Mouse (Mus musculus) MEL (cell line): ENCODE measurements at regions not wholly inside any gene's neighbourhood (a gene's known extent, or its start where the extent isn't known, plus 50 kb on each side); places are given as distances from the start of the nearest gene placed in this dataset.

Source experiments
- DNase-seq: peaks from one replicate; pipeline ENCODE4 v3.0.0; 2011; ENCODE audit warnings: low read depth, low spot score
- H3K27ac ChIP-seq: 2 replicates; pipeline ENCODE4 v1.5.1; 2012; ENCODE audit warnings: low read depth, mild to moderate bottlenecking, control low read depth, low read length, moderate library complexity; ENCODE audit not compliant: control insufficient read depth
- H3K27me3 ChIP-seq, 2 experiments: fragments of 150-350 bp in 1 of 2; sonication (generic) in 1 of 2; 2 replicates each; pipeline ENCODE4 v1.6.1; 2012; ENCODE audit warnings: low read length in 2 of 2, mild to moderate bottlenecking in 2 of 2, improper control_type of control experiment in 1 of 2, moderate library complexity in 1 of 2; ENCODE audit not compliant: insufficient read depth in 2 of 2, control insufficient read depth in 1 of 2
- H3K36me3 ChIP-seq, 2 experiments: 2 replicates each; pipeline ENCODE4 v1.6.1; 2012 to 2014; ENCODE audit warnings: low read length in 2 of 2, improper control_type of control experiment in 1 of 2, inconsistent platforms in 1 of 2, mild to moderate bottlenecking in 1 of 2; ENCODE audit not compliant: insufficient read depth in 2 of 2, control insufficient read depth in 1 of 2
- H3K4me1 ChIP-seq, 2 experiments: fragments of 150-350 bp in 1 of 2; sonication (generic) in 1 of 2; 2 replicates each; pipeline ENCODE4 v1.6.1; 2012; ENCODE audit warnings: low read length in 2 of 2, improper control_type of control experiment in 1 of 2, mild to moderate bottlenecking in 1 of 2; ENCODE audit not compliant: insufficient read depth in 2 of 2, control insufficient read depth in 1 of 2
- H3K4me3 ChIP-seq, 2 experiments: fragments of 150-350 bp in 1 of 2; sonication (generic) in 1 of 2; 2 replicates each; pipeline ENCODE4 v1.5.1; 2012; ENCODE audit warnings: low read depth in 2 of 2, low read length in 2 of 2, mild to moderate bottlenecking in 2 of 2, moderate library complexity in 2 of 2, control low read depth in 1 of 2, improper control_type of control experiment in 1 of 2; ENCODE audit not compliant: control insufficient read depth in 1 of 2, insufficient read depth in 1 of 2
- H3K79me2 ChIP-seq: 2 replicates; pipeline ENCODE4 v1.6.1; 2012; ENCODE audit warnings: mild to moderate bottlenecking, low read length, moderate library complexity; ENCODE audit not compliant: control insufficient read depth, poor library complexity, insufficient read depth
- H3K9ac ChIP-seq: 2 replicates; pipeline ENCODE4 v1.6.1; 2012; ENCODE audit warnings: low read depth, mild to moderate bottlenecking, control low read depth, low read length, moderate library complexity; ENCODE audit not compliant: control insufficient read depth, poor library complexity, severe bottlenecking
- H3K9me3 ChIP-seq: fragments of 150-350 bp; sonication (generic); replicated peaks from 2 replicates; pipeline ENCODE4 v1.6.1; 2012; ENCODE audit warnings: mild to moderate bottlenecking, low read length, improper control_type of control experiment, moderate library complexity; ENCODE audit not compliant: insufficient read depth
- CHD2 ChIP-seq: IDR thresholded peaks from 2 replicates; pipeline ENCODE4 v1.6.1; 2011; ENCODE audit warnings: low read length, improper control_type of control experiment
- E2F4 ChIP-seq: IDR thresholded peaks from 2 replicates; pipeline ENCODE4 v1.6.1; 2011; ENCODE audit warnings: low read depth, low read length, improper control_type of control experiment, borderline replicate concordance
- EP300 ChIP-seq, 2 experiments: IDR thresholded peaks; 2 replicates each; pipeline ENCODE4 v1.6.1; 2011; ENCODE audit warnings: improper control_type of control experiment in 2 of 2, low read length in 2 of 2, low read depth in 1 of 2, mild to moderate bottlenecking in 1 of 2
- ETS1 ChIP-seq: IDR thresholded peaks from 2 replicates; pipeline ENCODE4 v1.6.1; 2012; ENCODE audit warnings: low read depth, mild to moderate bottlenecking, inconsistent platforms, low read length, improper control_type of control experiment, moderate library complexity
- GABPA ChIP-seq: IDR thresholded peaks from 2 replicates; pipeline ENCODE4 v1.6.1; 2012; ENCODE audit warnings: low read depth, mild to moderate bottlenecking, inconsistent platforms, low read length, improper control_type of control experiment, moderate library complexity
- HCFC1 ChIP-seq: IDR thresholded peaks from 2 replicates; pipeline ENCODE4 v1.6.1; 2012; ENCODE audit warnings: low read depth, mild to moderate bottlenecking, inconsistent platforms, low read length, improper control_type of control experiment, moderate library complexity
- JUND ChIP-seq: IDR thresholded peaks from 2 replicates; pipeline ENCODE4 v1.6.1; 2011; ENCODE audit warnings: low read depth, mild to moderate bottlenecking, improper control_type of control experiment, low read length
- MAX ChIP-seq: IDR thresholded peaks from 2 replicates; pipeline ENCODE4 v1.6.1; 2011; ENCODE audit warnings: low read length, improper control_type of control experiment
- MEF2A ChIP-seq: IDR thresholded peaks from 2 replicates; pipeline ENCODE4 v1.6.1; 2014; ENCODE audit warnings: low read depth, mild to moderate bottlenecking, inconsistent platforms, low read length, improper control_type of control experiment; ENCODE audit not compliant: poor library complexity, insufficient replicate concordance, severe bottlenecking; ENCODE audit errors: extremely low read depth
- MXI1 ChIP-seq: IDR thresholded peaks from 2 replicates; pipeline ENCODE4 v1.6.1; 2011; ENCODE audit warnings: mild to moderate bottlenecking, low read depth, low read length, improper control_type of control experiment
- NRF1 ChIP-seq: IDR thresholded peaks from 2 replicates; pipeline ENCODE4 v1.6.1; 2014; ENCODE audit warnings: low read depth, mild to moderate bottlenecking, inconsistent platforms, low read length, improper control_type of control experiment, moderate library complexity; ENCODE audit not compliant: poor library complexity, insufficient read depth, severe bottlenecking
- POLR2AphosphoS2 ChIP-seq: IDR thresholded peaks from 2 replicates; pipeline ENCODE4 v1.6.1; 2011; ENCODE audit warnings: low read length, improper control_type of control experiment
- POLR2AphosphoS5 ChIP-seq: IDR thresholded peaks from 2 replicates; pipeline ENCODE4 v1.6.1; 2012; ENCODE audit warnings: low read depth, borderline replicate concordance, mild to moderate bottlenecking, inconsistent platforms, low read length, moderate library complexity, mixed read lengths
- RAD21 ChIP-seq: IDR thresholded peaks from 2 replicates; pipeline ENCODE4 v1.6.1; 2011; ENCODE audit warnings: mild to moderate bottlenecking, low read depth, low read length, improper control_type of control experiment
- SMC3 ChIP-seq: IDR thresholded peaks from 2 replicates; pipeline ENCODE4 v1.6.1; 2011; ENCODE audit warnings: low read depth, low read length, improper control_type of control experiment
- TAL1 ChIP-seq: IDR thresholded peaks from 2 replicates; pipeline ENCODE4 v1.6.1; 2012; ENCODE audit warnings: mild to moderate bottlenecking, inconsistent platforms, low read length, moderate library complexity, mixed read lengths
- ZMIZ1 ChIP-seq: IDR thresholded peaks from 2 replicates; pipeline ENCODE4 v1.6.1; 2012; ENCODE audit warnings: low read depth, mild to moderate bottlenecking, inconsistent platforms, low read length, improper control_type of control experiment, moderate library complexity

DNA sequence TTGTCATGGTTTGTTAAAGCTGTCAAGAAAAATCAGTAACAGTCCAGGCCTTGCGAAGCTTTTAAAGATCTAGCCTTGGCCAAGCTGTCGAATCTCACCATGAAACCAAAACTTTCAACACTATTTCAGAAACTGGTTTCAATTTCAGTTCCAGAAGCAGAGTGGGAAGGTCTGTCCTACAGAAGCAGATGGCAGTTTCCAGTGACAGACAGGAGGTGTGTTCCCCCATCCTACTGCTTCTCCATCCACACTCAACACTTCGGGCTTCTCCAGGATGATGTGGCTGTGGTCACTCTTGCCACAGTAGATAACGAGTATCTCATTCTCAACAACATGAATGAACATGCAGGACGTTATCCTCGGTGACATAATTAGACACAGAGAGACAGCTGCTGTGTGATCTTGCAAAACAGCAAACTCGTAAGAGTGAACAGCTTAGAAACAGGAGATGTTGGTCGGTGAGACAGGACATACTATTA lies 147.6 kb upstream of the Cdyl start:
- no peak for TF ChIP-seq HCFC1
- no peak for TF ChIP-seq MAX
- no peak for TF ChIP-seq E2F4
- TF ChIP-seq ZMIZ1 = no peak
- TF ChIP-seq POLR2AphosphoS2 = no peak
- no peak for TF ChIP-seq GABPA
- no peak for TF ChIP-seq NRF1
- no peak for TF ChIP-seq TAL1
- TF ChIP-seq SMC3 = no peak
- no peak for TF ChIP-seq ETS1
- no peaks in the 10 kb centered on the region for H3K79me2 ChIP-seq
- no peaks in the 10 kb centered on the region for H3K36me3 ChIP-seq
- H3K27me3 ChIP-seq = no peaks in the 10 kb centered on the region; a peak in 1 of 4 replicates
- DNase-seq = no peak
- H3K9me3 ChIP-seq = no peaks in the 10 kb centered on the region
- no peaks in the 10 kb centered on the region for H3K4me1 ChIP-seq
- H3K9ac ChIP-seq = no peak overlapping the region
- H3K4me3 ChIP-seq = no peak overlapping the region
- H3K27ac ChIP-seq = no peak overlapping the region

DNA sequence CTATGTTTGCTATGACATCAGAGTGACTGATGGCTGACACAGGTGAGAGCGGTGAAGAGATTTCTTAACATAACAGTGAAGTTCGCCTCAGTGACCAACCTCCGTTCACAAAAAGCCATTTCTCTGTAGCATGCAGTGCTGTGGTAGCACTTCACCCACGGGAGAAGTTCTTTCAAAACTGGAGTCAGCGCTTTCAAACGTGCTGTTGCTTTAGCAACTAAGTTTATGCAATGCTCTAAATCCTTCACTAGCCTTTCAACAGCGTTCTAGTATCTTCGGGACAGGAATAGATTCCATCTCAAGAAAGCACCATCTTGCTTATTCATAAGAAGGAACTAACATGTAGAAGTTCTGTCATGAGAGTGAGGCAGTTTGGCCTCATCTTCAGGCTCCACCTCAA lies 146.5 kb upstream of the Cdyl start:
- H3K9ac ChIP-seq = no peak overlapping the region
- no peak for DNase-seq
- H3K27me3 ChIP-seq = no peaks in the 10 kb centered on the region; a peak in 1 of 4 replicates
- H3K9me3 ChIP-seq = no peaks in the 10 kb centered on the region
- TF ChIP-seq CHD2 (no peak), RAD21 (no peak), JUND (no peak), POLR2AphosphoS5 (no peak), POLR2AphosphoS2 (no peak), EP300 (IDR thresholded peaks at IDR 0.05; ENCODE audit: low read depth in 1 of 2, low read length in 2 of 2) (no peak), MEF2A (no peak), MXI1 (no peak)
- H3K27ac ChIP-seq = no peak overlapping the region
- H3K4me3 ChIP-seq = no peak overlapping the region
- H3K36me3 ChIP-seq = no peaks in the 10 kb centered on the region
- H3K79me2 ChIP-seq = no peaks in the 10 kb centered on the region
- no peaks in the 10 kb centered on the region for H3K4me1 ChIP-seq
